Mouse (Mus musculus): ENCODE data around the gene Gm4450.
"Not testable (repeated sequence)": the region's sequence is repeated elsewhere in the genome, so short reads cannot be mapped to it uniquely, and the experiment has no call there.

Gm4450 gene

GRCm38 (mm10) chr3:98416426-98417250 lies 40.3 kb downstream of the Gm4450 start:
- no peak for DNase-seq

GRCm38 (mm10) chr3:98414296-98414695 lies 42.6 kb downstream of the Gm4450 start:
- no peak for DNase-seq

GRCm38 (mm10) chr3:98413733-98414132 lies 43.2 kb downstream of the Gm4450 start:
- DNase-seq, result no peak

- DNase-seq, result not testable (repeated sequence)
Observed at GRCm38 (mm10) chr3:98410619-98411580, 46.0 kb downstream of the Gm4450 start.

- DNase-seq, result not testable (repeated sequence)
Observed at GRCm38 (mm10) chr3:98407261-98407780, 49.6 kb downstream of the Gm4450 start.

GRCm38 (mm10) chr3:98406569-98407144 lies 50.3 kb downstream of the Gm4450 start:
- DNase-seq, result not testable (repeated sequence)

- not testable (repeated sequence) for DNase-seq
Observed at GRCm38 (mm10) chr3:98405877-98406276, 51.0 kb downstream of the Gm4450 start.

- not testable (repeated sequence) for DNase-seq
Observed at GRCm38 (mm10) chr3:98404268-98404895, 52.5 kb downstream of the Gm4450 start.
